Mouse (Mus musculus) c-Kit-positive CD71-positive TER-119-negative erythroid progenitor cells, embryonic 14.5 days (primary cell): ENCODE results near the gene Pnp2.

Experiments
- DNase-seq: peaks from one replicate; pipeline ENCODE4 v3.0.0-alpha.2; 2013; ENCODE audit warnings: low read depth

Pnp2 gene

DNA sequence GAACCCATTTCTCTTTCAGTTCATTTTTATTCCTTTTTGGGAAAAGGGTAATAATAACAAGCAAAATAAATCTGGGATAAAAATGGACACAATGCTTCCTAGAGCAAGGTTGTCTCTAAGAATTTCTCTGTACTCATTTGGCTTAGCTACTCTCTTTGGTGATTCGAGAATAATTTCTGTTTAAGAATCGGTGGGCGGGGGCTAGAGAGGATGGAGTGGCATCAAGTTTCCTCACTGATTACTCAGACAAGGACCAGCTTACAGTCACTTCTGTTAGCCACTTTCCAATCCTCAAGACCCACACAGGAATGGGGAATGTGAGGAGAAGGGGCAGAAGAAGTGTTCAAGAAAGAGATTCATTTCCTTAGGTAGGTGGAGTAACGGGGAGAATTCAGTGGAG, 53.0 kb downstream of the Pnp2 start:
- DNase-seq: no peak

DNA sequence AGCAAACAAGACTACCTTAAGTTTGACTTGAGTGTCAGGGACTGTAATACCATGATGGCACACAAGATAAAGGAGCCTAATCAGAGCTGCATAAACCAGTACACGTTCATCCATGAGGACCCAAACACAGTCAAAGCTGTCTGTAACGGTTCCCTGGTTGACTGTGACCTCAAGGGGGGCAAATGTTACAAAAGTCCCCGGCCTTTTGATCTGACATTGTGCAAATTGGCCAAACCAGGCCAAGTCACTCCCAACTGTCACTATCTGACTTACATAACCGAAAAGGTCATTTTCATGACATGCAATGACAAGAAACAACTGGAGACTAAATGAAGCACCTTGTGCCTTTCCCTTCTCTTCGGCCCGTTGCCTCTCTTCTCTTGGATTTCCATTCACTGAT, 53.8 kb downstream of the Pnp2 start:
- DNase-seq: no peak
